Mouse (Mus musculus): ENCODE data around the gene Olfr951.

The Olfr951 gene

GRCm38 (mm10) chr9:39387110-39387509 lies at the start of gene Olfr951:
Gene Olfr951, plus strand, starts transcription at chr9:39387410.
- no peak for DNase-seq (ENCODE audit: low read depth, low spot score)

- no peak for DNase-seq (ENCODE audit: low read depth, low spot score)
Observed at GRCm38 (mm10) chr9:39427048-39427447, 39.8 kb downstream of the Olfr951 start, which contains the start of gene Olfr952. Gene Olfr952, minus strand, starts transcription at chr9:39427148.
